Mouse (Mus musculus) embryonic facial prominence, embryonic 14.5 days (tissue): ENCODE measurements around the gene Pilrb1. TPM values are rescaled to one million over a fixed set of nuclear protein-coding genes. Genes with fewer than 3 reads are reported as not detected.
"Not testable (repeated sequence)": the region's sequence is repeated elsewhere in the genome, so short reads cannot be mapped to it uniquely, and the experiment has no call there.

ENCODE experiments used
- ATAC-seq: fragments of 200-750 bp; cut with Nextera tagmentation; 2 replicates; pipeline ENCODE4 v1.8.0; 2017; ENCODE audit warnings: low read depth, moderate number of reproducible peaks, moderate TSS enrichment
- DNase-seq: peaks from one replicate; pipeline ENCODE4 v3.0.0-alpha.2; 2015; ENCODE audit warnings: low spot score
- H3K27ac ChIP-seq: fragments of 300-500 bp; sonication (generic); replicated peaks from 2 replicates; pipeline ENCODE4 v1.5.1; 2014; ENCODE audit warnings: low read depth, mild to moderate bottlenecking, low read length, moderate library complexity
- H3K27me3 ChIP-seq: fragments of 300-500 bp; sonication (generic); replicated peaks from 2 replicates; pipeline ENCODE4 v1.6.1; 2014; ENCODE audit warnings: low read length; ENCODE audit not compliant: control insufficient read depth, insufficient read depth
- H3K36me3 ChIP-seq: fragments of 300-500 bp; sonication (generic); 2 replicates; pipeline ENCODE4 v1.6.1; 2014; ENCODE audit warnings: low read length, mixed read lengths; ENCODE audit not compliant: control insufficient read depth, insufficient read depth
- H3K4me1 ChIP-seq: fragments of 300-500 bp; sonication (generic); 2 replicates; pipeline ENCODE4 v1.6.1; 2014; ENCODE audit warnings: antibody characterized with exemption, low read length; ENCODE audit not compliant: control insufficient read depth, insufficient read depth
- H3K4me2 ChIP-seq: fragments of 300-500 bp; sonication (generic); 2 replicates; pipeline ENCODE4 v1.6.1; 2014; ENCODE audit warnings: low read depth, mild to moderate bottlenecking, low read length, moderate library complexity, mixed read lengths
- H3K4me3 ChIP-seq: fragments of 300-500 bp; sonication (generic); 2 replicates; pipeline ENCODE4 v1.5.1; 2014; ENCODE audit warnings: low read depth, mild to moderate bottlenecking, low read length
- H3K9ac ChIP-seq: fragments of 300-500 bp; sonication (generic); 2 replicates; pipeline ENCODE4 v1.6.1; 2014; ENCODE audit warnings: low read depth, mild to moderate bottlenecking, low read length, moderate library complexity, mixed read lengths
- H3K9me3 ChIP-seq: fragments of 300-500 bp; sonication (generic); 2 replicates; pipeline ENCODE4 v1.6.1; 2016; ENCODE audit warnings: low read length; ENCODE audit not compliant: control insufficient read depth
- WGBS: fragments of 180-500 bp; shearing (Covaris S2); extraction: QIAGEN DNeasy Blood & Tissue Kit; methylation state at CpG from one replicate; pipeline ENCODE4 v1.1.7; 2014; 5-methylcytosine and 5-hydroxymethylcytosine counted together
- polyA plus RNA-seq: library from polyadenylated mRNA; unstranded; fragments of >200 nt; fragmentation: Nextera tagmentation; extraction: Ambion mirVana; gene quantifications from 2 replicates; pipeline ENCODE4 v1.2.1, GENCODE M21; 2014

Pilrb1 gene
- polyA plus RNA-seq, 1 experiment from 2014 or later, result 0.39 TPM

DNA sequence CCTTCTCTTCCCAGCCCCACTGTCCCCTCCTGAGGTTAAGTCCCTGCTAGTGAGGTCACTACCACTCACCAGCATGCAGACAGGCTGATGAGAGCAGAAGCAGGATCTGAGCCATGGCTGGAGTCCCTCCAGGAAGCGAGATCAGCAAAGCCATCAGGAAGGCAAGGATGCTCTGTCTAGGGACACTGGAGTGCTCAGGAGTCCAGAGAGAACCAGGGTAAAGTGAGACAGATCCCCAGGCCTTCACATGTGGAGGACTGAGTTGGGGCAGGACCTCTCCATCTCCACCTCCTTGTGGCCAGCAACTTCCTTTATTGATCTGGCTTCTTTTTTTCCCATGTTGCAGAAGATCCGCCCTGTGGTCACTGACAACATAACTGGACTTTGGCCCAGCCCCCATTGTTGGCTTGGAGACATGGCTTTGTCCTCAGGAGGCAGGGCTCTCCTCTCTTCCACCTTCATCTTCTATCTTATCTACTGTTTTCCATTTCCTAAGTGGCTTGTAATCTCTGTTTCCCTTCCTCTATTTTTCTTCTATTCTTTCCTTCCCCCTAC is 21.9 kb downstream of the Pilrb1 start, which contains the start of gene Pilra:
TSS of gene Pilra (minus strand) at position 316 of the 555 bp plus-strand sequence.
- H3K9me3 ChIP-seq, H3K4me1 ChIP-seq, ATAC-seq, H3K27me3 ChIP-seq, H3K36me3 ChIP-seq, H3K4me2 ChIP-seq, H3K27ac ChIP-seq, H3K9ac ChIP-seq, H3K4me3 ChIP-seq, DNase-seq: not testable (repeated sequence)
- 36% methylated on average over 2 of the region's 2 CpGs for WGBS

- no peaks in the 10 kb centered on the region for H3K27me3 ChIP-seq
- DNase-seq (no peak), ATAC-seq (no peak)
- H3K4me1 ChIP-seq, result no peaks in the 10 kb centered on the region
- WGBS, result 42% methylated on average over 4 of the region's 4 CpGs
- no peak overlapping the region for H3K4me3 ChIP-seq
- no peaks in the 10 kb centered on the region for H3K36me3 ChIP-seq
- no peak overlapping the region for H3K4me2 ChIP-seq
- H3K9me3 ChIP-seq, result no peaks in the 10 kb centered on the region
- H3K27ac ChIP-seq, result no peak overlapping the region
- H3K9ac ChIP-seq, result no peak overlapping the region
These were observed 24.4 kb downstream of the Pilrb1 start for GRCm38 (mm10) chr5:137833500-137833899.

- Histone ChIP-seq H3K27me3 (no peaks in the 10 kb centered on the region), H3K9ac (no peak overlapping the region), H3K9me3 (no peaks in the 10 kb centered on the region), H3K4me3 (no peak overlapping the region), H3K36me3 (no peaks in the 10 kb centered on the region), H3K27ac (no peak overlapping the region), H3K4me1 (no peaks in the 10 kb centered on the region), H3K4me2 (no peak overlapping the region)
- 63% methylated on average over 6 of the region's 6 CpGs for WGBS
- ATAC-seq (no peak), DNase-seq (no peak)
These were observed 26.4 kb downstream of the Pilrb1 start for GRCm38 (mm10) chr5:137831506-137831905.

GRCm38 (mm10) chr5:137831106-137831505 is 26.8 kb downstream of the Pilrb1 start:
- H3K4me3 ChIP-seq, result no peak overlapping the region
- no peaks in the 10 kb centered on the region for H3K9me3 ChIP-seq
- ATAC-seq, result no peak
- no peak overlapping the region for H3K9ac ChIP-seq
- no peak overlapping the region for H3K4me2 ChIP-seq
- H3K4me1 ChIP-seq, result no peaks in the 10 kb centered on the region
- no peak overlapping the region for H3K27ac ChIP-seq
- H3K27me3 ChIP-seq, result no peaks in the 10 kb centered on the region
- no peak for DNase-seq
- no peaks in the 10 kb centered on the region for H3K36me3 ChIP-seq
- WGBS, result 83% methylated on average over 4 of the region's 4 CpGs

GRCm38 (mm10) chr5:137830238-137830637 is 27.7 kb downstream of the Pilrb1 start:
- DNase-seq (no peak), ATAC-seq (no peak)
- Histone ChIP-seq H3K4me3 (no peak overlapping the region), H3K27ac (no peak overlapping the region), H3K4me1 (no peaks in the 10 kb centered on the region), H3K4me2 (no peak overlapping the region), H3K9ac (no peak overlapping the region), H3K9me3 (no peaks in the 10 kb centered on the region), H3K36me3 (no peaks in the 10 kb centered on the region), H3K27me3 (no peaks in the 10 kb centered on the region)
- whole genome bisulfite sequencing, result 79% methylated on average over 7 of the region's 7 CpGs

- Histone ChIP-seq H3K4me1 (no peaks in the 10 kb centered on the region), H3K27ac (no peak overlapping the region), H3K9ac (no peak overlapping the region), H3K4me3 (no peak overlapping the region), H3K36me3 (no peaks in the 10 kb centered on the region), H3K9me3 (no peaks in the 10 kb centered on the region), H3K4me2 (no peak overlapping the region), H3K27me3 (no peaks in the 10 kb centered on the region)
- ATAC-seq (no peak), DNase-seq (no peak)
- 85% methylated on average over 6 of the region's 6 CpGs for WGBS
These were observed 29.2 kb downstream of the Pilrb1 start for GRCm38 (mm10) chr5:137828694-137829093.

- WGBS, result 59% methylated on average over 7 of the region's 7 CpGs
These were observed 31.5 kb downstream of the Pilrb1 start for GRCm38 (mm10) chr5:137826421-137826820.

GRCm38 (mm10) chr5:137825971-137826370 is 31.9 kb downstream of the Pilrb1 start:
- Histone ChIP-seq H3K27me3 (no peaks in the 10 kb centered on the region), H3K4me3 (no peak overlapping the region), H3K4me2 (no peak overlapping the region), H3K9me3 (no peaks in the 10 kb centered on the region), H3K27ac (no peak overlapping the region), H3K36me3 (no peaks in the 10 kb centered on the region), H3K9ac (no peak overlapping the region), H3K4me1 (no peaks in the 10 kb centered on the region)
- ATAC-seq (no peak), DNase-seq (no peak)
- 90% methylated on average over 2 of the region's 2 CpGs for WGBS

More at GRCm38 (mm10) chr5:137826421-137826820, 31.5 kb downstream of the Pilrb1 start:
- Histone ChIP-seq H3K27ac (no peak overlapping the region), H3K27me3 (no peaks in the 10 kb centered on the region), H3K4me3 (no peak overlapping the region), H3K9me3 (no peaks in the 10 kb centered on the region), H3K4me1 (no peaks in the 10 kb centered on the region), H3K36me3 (no peaks in the 10 kb centered on the region), H3K4me2 (no peak overlapping the region), H3K9ac (no peak overlapping the region)
- no peak for DNase-seq
- ATAC-seq, result no peak

- Histone ChIP-seq H3K4me3 (no peak overlapping the region), H3K9me3 (no peaks in the 10 kb centered on the region), H3K4me2 (no peak overlapping the region), H3K9ac (no peak overlapping the region), H3K4me1 (no peaks in the 10 kb centered on the region), H3K27ac (no peak overlapping the region), H3K27me3 (no peaks in the 10 kb centered on the region), H3K36me3 (no peaks in the 10 kb centered on the region)
- WGBS, result 88% methylated on average over 3 of the region's 3 CpGs
- DNase-seq (no peak), ATAC-seq (no peak)
These were observed 32.9 kb downstream of the Pilrb1 start for GRCm38 (mm10) chr5:137825030-137825429.
